ENCODE assay signal across 8 mouse cellular contexts in the genomic region with DNA sequence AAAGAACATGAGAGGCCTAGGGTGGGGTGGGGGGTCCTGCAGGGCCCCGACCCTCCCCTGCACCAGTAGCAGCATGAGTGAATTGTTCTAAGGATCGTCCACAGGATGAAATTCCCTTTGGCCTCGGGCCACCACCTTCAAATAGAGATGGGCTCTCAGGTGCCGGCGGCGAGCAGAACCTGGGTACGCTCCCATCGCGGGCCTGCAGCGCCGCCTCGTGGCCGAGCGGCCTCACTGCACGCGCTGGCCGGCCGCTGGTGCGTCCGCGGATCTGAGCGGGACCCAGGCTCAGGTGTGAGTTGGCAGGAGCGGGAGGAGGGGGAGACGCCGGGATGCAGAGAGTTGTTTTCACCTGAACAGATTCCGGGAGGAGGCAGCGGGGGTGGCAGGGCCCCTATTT. TPM values are rescaled to one million over a fixed set of nuclear protein-coding genes. Genes with fewer than 3 reads are reported as not detected.
A peak's percentile ranks its signal among the peaks of the same experiment; 100 is the strongest.
DNase-seq lines count a peak whose midpoint lies in the region; ATAC-seq and TF ChIP-seq lines count a peak whose summit lies in the region.

No protein-coding gene starts in this region.

- H3K9me3 ChIP-seq in embryonic facial prominence, embryonic 13.5 days = no peaks in the 10 kb centered on the region; the same call in 1 of the 2 replicates
- no peaks in the 10 kb centered on the region for H3K9me3 ChIP-seq in hindbrain, embryonic 14.5 days (ENCODE audit: control insufficient read depth, low read length)
- no peaks in the 10 kb centered on the region for H3K9me3 ChIP-seq in midbrain, embryonic 13.5 days

- H3K4me3 ChIP-seq in gastrocnemius, adult 2 months = no peak overlapping the region
- peak overlapping the region; percentile 6; the same call in 1 of the 2 replicates for H3K4me3 ChIP-seq in embryonic facial prominence, embryonic 13.5 days
- no peak overlapping the region for H3K4me3 ChIP-seq in hindbrain, embryonic 14.5 days (replicated peaks; ENCODE audit: low read length)
- H3K4me3 ChIP-seq in midbrain, embryonic 13.5 days (replicated peaks) = no peak overlapping the region
- no peak overlapping the region for H3K4me3 ChIP-seq in spleen, adult 2 months (ENCODE audit: extremely low read depth, insufficient read depth, insufficient read length)

- peak; percentile 99; the same call in 1 of the 2 replicates for TF ChIP-seq CTCF in gastrocnemius, adult 2 months (IDR thresholded peaks at IDR 0.05)
- TF ChIP-seq CTCF in spleen, adult 2 months (IDR thresholded peaks at IDR 0.05; ENCODE audit: extremely low read depth, insufficient read depth, insufficient read length, insufficient replicate concordance) = peak; percentile 94

- peak; percentile 63 for DNase-seq in gastrocnemius, adult 2 months
- no peak for DNase-seq in gastrocnemius, postnatal 4 days (ENCODE audit: low spot score in 2 of 2)
- peak; percentile 75 for DNase-seq in adrenal gland, postnatal 14 days
- DNase-seq in hindbrain, embryonic 14.5 days (ENCODE audit: low spot score) = peak; percentile 83
- peak; percentile 74 for DNase-seq in left cerebral cortex, postnatal 4 days
- peak in 1 of 2 experiments; percentile 31 for DNase-seq in spleen, adult 2 months (ENCODE audit: low read depth in 1 of 2, low spot score in 2 of 2)

- peaks cover 68% of the 10 kb centered on the region for H3K27me3 ChIP-seq in embryonic facial prominence, embryonic 13.5 days
- peaks cover 10% of the 10 kb centered on the region; the same call in 1 of the 2 replicates for H3K27me3 ChIP-seq in hindbrain, embryonic 14.5 days (ENCODE audit: control insufficient read depth, insufficient read depth, low read length)
- H3K27me3 ChIP-seq in midbrain, embryonic 13.5 days = peaks cover 23% of the 10 kb centered on the region
- 0 out of 2 replicates have a peak, but pooled peaks cover 4% of the 10 kb centered on the region for H3K27me3 ChIP-seq in spleen, adult 2 months (ENCODE audit: control insufficient read depth, insufficient read depth, low read length)

- ATAC-seq in embryonic facial prominence, embryonic 13.5 days (ENCODE audit: insufficient number of reproducible peaks, insufficient read depth, low FRiP score, low TSS enrichment, low read depth) = no peak
- no peak for ATAC-seq in hindbrain, embryonic 14.5 days (ENCODE audit: low FRiP score)
- ATAC-seq in midbrain, embryonic 13.5 days = peak; percentile 52

- 0 out of 2 replicates have a peak overlapping the region, but pooled peaks have one; percentile 21 for H3K9ac ChIP-seq in embryonic facial prominence, embryonic 13.5 days
- no peak overlapping the region for H3K9ac ChIP-seq in hindbrain, embryonic 14.5 days
- H3K9ac ChIP-seq in midbrain, embryonic 13.5 days (replicated peaks) = no peak overlapping the region

- H3K27ac ChIP-seq in gastrocnemius, adult 2 months = no peak overlapping the region
- no peak overlapping the region for H3K27ac ChIP-seq in embryonic facial prominence, embryonic 13.5 days
- H3K27ac ChIP-seq in hindbrain, embryonic 14.5 days = no peak overlapping the region
- H3K27ac ChIP-seq in midbrain, embryonic 13.5 days = no peak overlapping the region
- no peak overlapping the region for H3K27ac ChIP-seq in spleen, adult 2 months (ENCODE audit: insufficient read depth, low read length)

- intact Hi-C loops in gastrocnemius, adult 2 months (cut with DNase I) = loop anchor here (1.0 to 2.0 kb wide), 3 partner anchors 307 to 488 kb away; no protein-coding TSS in a partner anchor
- intact Hi-C loops in left cerebral cortex, postnatal 4 days (cut with DNase I) = loop anchor here (5.0 kb wide), 1 partner anchor 488 kb away; no protein-coding TSS in a partner anchor

- H3K4me2 ChIP-seq in embryonic facial prominence, embryonic 13.5 days = peak overlapping the region; percentile 43
- peak overlapping the region; percentile 41 for H3K4me2 ChIP-seq in hindbrain, embryonic 14.5 days (replicated peaks)
- peak overlapping the region; percentile 38 for H3K4me2 ChIP-seq in midbrain, embryonic 13.5 days (replicated peaks)

- WGBS in embryonic facial prominence, embryonic 13.5 days = 2% methylated on average over 27 of the region's 27 CpGs
- 0% methylated on average over 27 of the region's 27 CpGs for WGBS in hindbrain, embryonic 14.5 days
- under 1% methylated on average over 27 of the region's 27 CpGs for WGBS in midbrain, embryonic 13.5 days
- WGBS in spleen, adult 2 months = 2% methylated on average over 27 of the region's 27 CpGs

- no peak for TF ChIP-seq POLR2A in spleen, adult 2 months (IDR thresholded peaks at IDR 0.05; ENCODE audit: low read depth, low read length)

- peaks cover 6% of the 10 kb centered on the region; the same call in 1 of the 2 replicates for H3K4me1 ChIP-seq in embryonic facial prominence, embryonic 13.5 days
- H3K4me1 ChIP-seq in hindbrain, embryonic 14.5 days (replicated peaks; ENCODE audit: control insufficient read depth, insufficient read depth, low read length) = peaks cover 15% of the 10 kb centered on the region; the same call in 1 of the 2 replicates
- peaks cover 37% of the 10 kb centered on the region for H3K4me1 ChIP-seq in midbrain, embryonic 13.5 days (replicated peaks)
- H3K4me1 ChIP-seq in spleen, adult 2 months (ENCODE audit: control insufficient read depth, insufficient read depth, insufficient read length) = no peaks in the 10 kb centered on the region

- no peaks in the 10 kb centered on the region for H3K36me3 ChIP-seq in embryonic facial prominence, embryonic 13.5 days
- no peaks in the 10 kb centered on the region for H3K36me3 ChIP-seq in hindbrain, embryonic 14.5 days (replicated peaks; ENCODE audit: control insufficient read depth, insufficient read depth)
- no peaks in the 10 kb centered on the region for H3K36me3 ChIP-seq in midbrain, embryonic 13.5 days
- no peaks in the 10 kb centered on the region for H3K36me3 ChIP-seq in spleen, adult 2 months (ENCODE audit: control insufficient read depth, insufficient read depth, low read length)

RNA-seq across cellular contexts. Expression of a gene that starts 0.6 kb away (rescaled TPM):
- total RNA-seq in gastrocnemius, adult 2 months (2021) = not detected
- total RNA-seq in gastrocnemius, postnatal 4 days (2021) = under 1 TPM; 0.29 to 0.39 TPM
- 3.9 and 4.5 TPM in 2 replicates for total RNA-seq in adrenal gland, postnatal 14 days (2021)
- 0.25 and 0.38 TPM in 2 replicates for polyA plus RNA-seq in embryonic facial prominence, embryonic 13.5 days (2015; fragmentation: Nextera tagmentation; extraction: Ambion mirVana)
- polyA plus RNA-seq in hindbrain, embryonic 14.5 days (2014; fragmentation: Nextera tagmentation; extraction: Ambion mirVana) = 9.0 and 10.1 TPM in 2 replicates
- 10 to 100 TPM; 14.4 to 18.2 TPM for total RNA-seq in left cerebral cortex, postnatal 4 days (2021)
- polyA plus RNA-seq in midbrain, embryonic 13.5 days (2015; fragmentation: Nextera tagmentation; extraction: Ambion mirVana) = 5.8 and 6.1 TPM in 2 replicates
- polyA plus RNA-seq in spleen, adult 2 months (2012; rRNA removed) = 0.06 and 0.11 TPM in 2 replicates

RNA-seq across cellular contexts. Expression of a gene that starts 35.7 kb away (rescaled TPM):
- total RNA-seq in gastrocnemius, adult 2 months (2021) = 10 to 100 TPM; 29.6 to 34.1 TPM
- 10 to 100 TPM; 48.5 to 51.3 TPM for total RNA-seq in gastrocnemius, postnatal 4 days (2021)
- 17.4 and 27.0 TPM in 2 replicates for total RNA-seq in adrenal gland, postnatal 14 days (2021)
- 227 and 258 TPM in 2 replicates for polyA plus RNA-seq in embryonic facial prominence, embryonic 13.5 days (2015; fragmentation: Nextera tagmentation; extraction: Ambion mirVana)
- 136 and 148 TPM in 2 replicates for polyA plus RNA-seq in hindbrain, embryonic 14.5 days (2014; fragmentation: Nextera tagmentation; extraction: Ambion mirVana)
- 10 to 100 TPM; 43.6 to 45.5 TPM for total RNA-seq in left cerebral cortex, postnatal 4 days (2021)
- 120 and 124 TPM in 2 replicates for polyA plus RNA-seq in midbrain, embryonic 13.5 days (2015; fragmentation: Nextera tagmentation; extraction: Ambion mirVana)
- polyA plus RNA-seq in spleen, adult 2 months (2012; rRNA removed) = 78.5 and 124 TPM in 2 replicates

RNA-seq across cellular contexts. Expression of a gene that starts 45.0 kb away (rescaled TPM):
- total RNA-seq in gastrocnemius, adult 2 months (2021) = 1 to 10 TPM; 3.0 to 3.3 TPM
- total RNA-seq in gastrocnemius, postnatal 4 days (2021) = 1 to 10 TPM; 5.4 to 7.0 TPM
- total RNA-seq in adrenal gland, postnatal 14 days (2021) = 10.9 and 19.7 TPM in 2 replicates
- 21.2 and 21.4 TPM in 2 replicates for polyA plus RNA-seq in embryonic facial prominence, embryonic 13.5 days (2015; fragmentation: Nextera tagmentation; extraction: Ambion mirVana)
- polyA plus RNA-seq in hindbrain, embryonic 14.5 days (2014; fragmentation: Nextera tagmentation; extraction: Ambion mirVana) = 68.0 and 76.5 TPM in 2 replicates
- total RNA-seq in left cerebral cortex, postnatal 4 days (2021) = 10 to 100 TPM; 61.2 to 61.6 TPM
- 33.4 and 36.8 TPM in 2 replicates for polyA plus RNA-seq in midbrain, embryonic 13.5 days (2015; fragmentation: Nextera tagmentation; extraction: Ambion mirVana)
- 72.6 and 89.9 TPM in 2 replicates for polyA plus RNA-seq in spleen, adult 2 months (2012; rRNA removed)

Comparison
In these comparisons a context has a peak if more than half of its experiments do, and no peak if none do; other contexts are left out.
1. DNase-seq: peak in gastrocnemius, adult 2 months (single experiment), adrenal gland, postnatal 14 days (single experiment), hindbrain, embryonic 14.5 days (single experiment) and left cerebral cortex, postnatal 4 days (single experiment); none in gastrocnemius, postnatal 4 days (0 of 2).
2. Peak in every context shown above with its lines, with median percentiles within 50 percentile points of each other: H3K4me2 ChIP-seq.